13 mouse cellular contexts compared by ENCODE assay signal in genomic region chr5:127756671-127757423, GRCm38 (mm10).
DNase-seq lines count a peak whose midpoint lies in the region; ATAC-seq lines count a peak whose summit lies in the region.
"Had no signal": no experiment of that assay in that cellular context is flagged by ENCODE, and none has a peak within 500 bp of the region (broad histone marks: within the 10 kb centered on the region; RNA-seq: fewer than 3 reads in every experiment).

No protein-coding gene starts in this region.

- DNase-seq in embryo, embryonic 10 days (ENCODE audit: low spot score): peak; percentile 22
- no peak for DNase-seq in embryo, embryonic 10.5 days (ENCODE audit: low spot score)
- DNase-seq in left cerebral cortex, postnatal 4 days: peak; percentile 56
- DNase-seq in left cerebral cortex, postnatal 14 days (ENCODE audit: low spot score in 2 of 2): no peak
- peak; percentile 14 for DNase-seq in ES-CJ7 (ENCODE audit: low read depth, low spot score)
- no peak for DNase-seq in adrenal gland, adult 18-20 months (ENCODE audit: low spot score in 2 of 2)
- no peak for DNase-seq in thymus, postnatal 36 days
- DNase-seq: B cell, adult 2 months; heart, postnatal 4 days; right cerebral cortex, postnatal 4 days had no signal

- intact Hi-C loops in left cerebral cortex, postnatal 4 days (cut with DNase I): no loop called here
- intact Hi-C loops in left cerebral cortex, postnatal 14 days (cut with DNase I): no loop called here

- peak; percentile 32; the same call in 1 of the 2 replicates for ATAC-seq in common myeloid progenitor, adult 5-6 weeks (replicated peaks; ENCODE audit: low read depth, poor library complexity, severe bottlenecking)
- ATAC-seq: forebrain, embryonic 13.5 days; midbrain, embryonic 13.5 days had no signal

Comparison
In these comparisons a context has a peak if more than half of its experiments do, and no peak if none do; other contexts are left out.
1. DNase-seq: peak in embryo, embryonic 10 days (single experiment), left cerebral cortex, postnatal 4 days (single experiment) and ES-CJ7 (single experiment); none in embryo, embryonic 10.5 days (single experiment), left cerebral cortex, postnatal 14 days (0 of 2), adrenal gland, adult 18-20 months (0 of 2) and thymus, postnatal 36 days (0 of 2).